Mouse (Mus musculus): ENCODE measurements around the gene Lmf1. TPM values are rescaled to one million over a fixed set of nuclear protein-coding genes. Genes with fewer than 3 reads are reported as not detected.

The Lmf1 gene
- total RNA-seq, 2 experiments from 2014 or later, result 0.53 to 3.4 TPM

DNA sequence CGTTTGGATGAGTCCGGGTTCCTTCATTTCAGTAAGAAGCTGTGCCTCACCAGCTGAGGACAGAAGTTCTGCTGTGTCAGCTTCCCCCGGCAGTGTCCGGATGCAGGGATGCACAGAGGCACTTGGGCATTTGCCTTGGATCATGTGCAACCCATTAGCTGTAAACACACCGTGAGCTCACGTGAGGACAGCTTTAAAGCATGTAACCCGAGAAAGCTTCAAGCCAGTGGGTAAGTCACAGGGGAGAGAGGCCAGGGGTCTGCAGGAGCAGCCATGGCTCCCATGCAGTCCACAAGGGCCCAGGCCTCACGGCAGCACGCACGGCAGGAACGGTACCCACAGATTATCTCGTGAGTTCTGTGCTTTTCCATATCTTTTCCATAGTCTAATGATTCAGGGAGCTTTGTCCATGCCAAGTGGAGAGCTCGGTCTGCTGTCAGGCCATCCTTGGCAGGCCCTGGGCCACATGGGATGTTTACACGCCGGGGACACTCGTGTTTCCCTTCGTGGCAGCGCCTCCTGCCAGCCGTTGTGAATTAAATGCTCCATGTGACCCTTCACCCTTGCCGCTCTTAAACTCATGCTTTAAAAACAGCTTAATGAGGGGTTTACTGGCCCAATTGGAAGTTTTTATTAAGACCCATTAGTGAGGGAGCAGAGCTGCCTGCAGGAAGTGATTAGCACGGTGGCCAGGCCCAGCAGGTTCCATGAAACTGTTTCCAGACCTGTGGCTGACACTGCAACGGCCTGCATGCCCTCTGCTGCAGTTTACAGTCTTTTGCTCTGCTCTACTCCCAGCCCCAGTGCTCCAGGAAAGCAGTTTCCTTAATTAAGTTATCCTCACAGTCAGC is 14.8 kb downstream of the Lmf1 start:
- no peak for ATAC-seq (replicated peaks; ENCODE audit: low FRiP score, poor library complexity, severe bottlenecking)

DNA sequence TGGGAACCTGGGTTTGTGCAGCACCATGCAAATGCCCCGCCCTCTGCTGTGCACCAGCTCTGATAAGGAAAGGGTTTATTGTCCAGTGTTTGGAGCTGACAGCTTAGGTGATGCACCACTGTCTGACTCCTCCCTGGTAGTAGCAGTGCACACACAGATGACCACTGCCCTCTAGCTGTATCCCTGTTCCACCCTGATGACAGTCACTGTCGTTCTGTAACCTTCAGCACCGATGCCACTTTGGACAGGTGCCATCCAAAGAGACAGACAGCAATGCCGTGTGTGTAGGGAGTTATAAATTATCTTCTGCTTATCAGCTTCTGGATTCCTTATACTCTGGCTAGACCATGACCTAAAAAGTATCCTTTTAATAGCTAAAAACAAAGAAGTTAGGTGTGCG is 16.6 kb downstream of the Lmf1 start:
- no peak for ATAC-seq (replicated peaks; ENCODE audit: low FRiP score, poor library complexity, severe bottlenecking)

DNA sequence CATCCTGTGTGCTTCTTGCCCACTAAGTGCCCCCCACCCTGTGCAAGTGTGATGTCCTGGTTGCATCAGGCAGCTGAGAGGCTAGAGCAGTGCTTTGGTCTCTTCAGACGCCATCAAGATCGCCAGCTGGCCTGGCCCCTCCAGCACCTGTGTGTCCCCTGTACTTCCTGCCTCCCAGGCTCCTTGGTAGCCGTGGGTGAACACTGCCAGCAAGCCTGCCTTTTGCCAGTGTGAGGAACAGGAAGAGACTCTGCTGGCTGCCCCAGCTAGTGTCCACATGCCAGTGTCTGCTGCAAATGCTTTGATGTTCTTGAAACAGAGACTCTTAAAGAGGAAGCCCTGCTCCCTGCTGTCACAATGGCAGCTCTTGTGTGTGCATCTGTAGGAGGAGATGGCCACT is 18.7 kb downstream of the Lmf1 start:
- ATAC-seq (replicated peaks; ENCODE audit: low FRiP score, poor library complexity, severe bottlenecking), result no peak

GRCm38 (mm10) chr17:25602366-25602765 is 23.5 kb downstream of the Lmf1 start:
- no peak for ATAC-seq (replicated peaks; ENCODE audit: low FRiP score, poor library complexity, severe bottlenecking)

- ATAC-seq (replicated peaks; ENCODE audit: low FRiP score, poor library complexity, severe bottlenecking), result no peak
These were observed 25.3 kb downstream of the Lmf1 start for GRCm38 (mm10) chr17:25604234-25604633.

DNA sequence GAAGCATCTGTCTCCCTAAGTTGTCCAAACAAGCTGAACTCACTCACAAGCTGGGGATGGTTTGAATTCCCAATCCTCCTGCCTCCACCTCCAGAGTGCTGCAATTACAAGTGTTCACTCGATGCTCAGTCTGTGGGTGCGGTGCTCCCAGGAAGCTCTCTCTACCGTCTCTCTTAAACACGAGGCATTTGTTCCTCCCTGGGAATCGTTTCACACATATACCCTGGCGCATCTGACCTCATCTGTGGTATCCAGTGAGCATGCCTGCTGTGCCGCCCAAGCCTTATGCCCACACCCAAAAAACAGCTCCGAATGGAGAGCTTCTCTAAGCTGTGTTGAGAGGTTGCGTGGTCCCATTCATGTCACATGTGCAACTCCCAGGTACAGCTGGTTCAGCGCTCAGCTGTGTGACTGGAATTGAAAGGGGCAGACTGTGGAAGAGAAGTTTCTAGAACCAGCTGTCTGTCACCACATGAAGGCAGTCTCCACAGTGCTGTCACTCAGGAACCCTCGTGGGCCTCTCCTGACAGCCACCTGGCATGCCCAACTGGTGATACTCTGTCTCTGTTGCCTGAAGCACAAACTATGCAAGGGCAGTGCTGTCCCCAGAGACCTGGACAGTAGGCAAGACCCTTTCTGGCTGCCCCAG is 29.4 kb downstream of the Lmf1 start:
- no peak for ATAC-seq (replicated peaks; ENCODE audit: low FRiP score, poor library complexity, severe bottlenecking)

GRCm38 (mm10) chr17:25608821-25609505 is 30.1 kb downstream of the Lmf1 start:
- no peak for ATAC-seq (replicated peaks; ENCODE audit: low FRiP score, poor library complexity, severe bottlenecking)

DNA sequence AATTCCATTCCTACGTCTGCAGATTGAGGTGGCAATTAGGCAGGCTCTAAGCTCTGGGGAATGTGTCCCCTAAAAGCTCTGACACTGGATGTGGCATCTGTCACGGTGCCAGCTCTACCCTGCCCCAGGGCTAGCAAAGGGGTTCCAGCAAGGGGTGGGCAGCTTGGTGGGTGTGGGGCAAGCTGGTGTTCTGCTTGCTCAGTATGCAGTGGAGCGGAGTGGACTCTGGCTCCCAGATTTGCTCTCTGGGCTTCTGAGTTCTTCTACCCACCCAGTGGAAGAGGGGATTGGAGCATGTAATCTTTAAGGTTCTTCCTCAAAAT is 30.6 kb downstream of the Lmf1 start:
- no peak for ATAC-seq (replicated peaks; ENCODE audit: low FRiP score, poor library complexity, severe bottlenecking)

GRCm38 (mm10) chr17:25610151-25610550 is 31.3 kb downstream of the Lmf1 start:
- ATAC-seq (replicated peaks; ENCODE audit: low FRiP score, poor library complexity, severe bottlenecking), result no peak

DNA sequence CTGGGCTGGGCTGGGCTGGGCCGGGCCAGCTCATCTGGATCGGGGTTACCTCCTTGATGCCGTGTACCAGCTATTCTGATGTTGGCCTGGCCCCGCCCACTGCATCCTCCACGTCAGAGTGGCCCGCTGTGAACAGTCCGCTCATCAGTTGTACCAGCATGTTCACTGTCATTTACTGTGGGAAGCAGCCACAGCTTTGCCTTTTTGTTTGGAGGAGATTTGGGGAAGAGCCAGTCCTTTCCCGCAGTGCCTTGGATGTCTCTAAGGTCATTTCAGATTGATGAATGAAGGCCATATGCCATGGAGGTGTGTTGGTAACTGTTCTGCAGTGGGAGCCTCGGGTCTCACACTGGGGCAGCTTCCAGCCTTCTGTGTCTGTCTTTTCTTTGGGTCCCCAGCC is 33.7 kb downstream of the Lmf1 start:
- no peak for ATAC-seq (replicated peaks; ENCODE audit: low FRiP score, poor library complexity, severe bottlenecking)

GRCm38 (mm10) chr17:25613323-25613722 is 34.4 kb downstream of the Lmf1 start:
- no peak for ATAC-seq (replicated peaks; ENCODE audit: low FRiP score, poor library complexity, severe bottlenecking)

GRCm38 (mm10) chr17:25614723-25615510 is 36.0 kb downstream of the Lmf1 start:
- ATAC-seq (replicated peaks; ENCODE audit: low FRiP score, poor library complexity, severe bottlenecking), result no peak

DNA sequence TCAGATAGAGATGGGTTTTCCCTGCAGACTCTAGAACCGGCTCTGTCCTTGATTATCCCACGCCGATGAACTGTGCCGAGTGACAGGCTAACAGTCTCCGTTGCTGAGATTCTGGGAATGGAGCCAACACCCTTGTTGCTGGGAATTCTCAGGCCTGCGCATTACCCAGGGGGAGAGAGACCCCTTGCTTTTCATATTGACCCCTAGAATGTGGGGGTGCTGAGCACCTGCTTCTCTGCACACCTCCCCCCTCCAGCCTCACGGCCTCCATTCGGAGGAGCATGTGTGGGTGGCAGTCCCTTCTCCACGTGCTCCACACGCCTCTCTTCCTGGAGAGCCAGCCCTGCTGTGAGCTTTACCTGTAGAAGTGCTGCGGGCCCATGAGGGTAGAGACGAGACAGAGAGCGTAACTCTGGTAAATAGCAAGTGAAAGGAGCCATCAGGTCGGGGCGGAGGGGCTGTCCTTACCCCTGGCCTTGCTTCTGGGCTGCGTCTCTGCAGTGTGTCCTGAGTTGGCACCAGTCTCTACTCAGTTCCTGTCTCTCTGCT is 39.7 kb downstream of the Lmf1 start:
- ATAC-seq (replicated peaks; ENCODE audit: low FRiP score, poor library complexity, severe bottlenecking), result no peak

GRCm38 (mm10) chr17:25623441-25623840 is 44.6 kb downstream of the Lmf1 start:
- no peak for ATAC-seq (replicated peaks; ENCODE audit: low FRiP score, poor library complexity, severe bottlenecking)

DNA sequence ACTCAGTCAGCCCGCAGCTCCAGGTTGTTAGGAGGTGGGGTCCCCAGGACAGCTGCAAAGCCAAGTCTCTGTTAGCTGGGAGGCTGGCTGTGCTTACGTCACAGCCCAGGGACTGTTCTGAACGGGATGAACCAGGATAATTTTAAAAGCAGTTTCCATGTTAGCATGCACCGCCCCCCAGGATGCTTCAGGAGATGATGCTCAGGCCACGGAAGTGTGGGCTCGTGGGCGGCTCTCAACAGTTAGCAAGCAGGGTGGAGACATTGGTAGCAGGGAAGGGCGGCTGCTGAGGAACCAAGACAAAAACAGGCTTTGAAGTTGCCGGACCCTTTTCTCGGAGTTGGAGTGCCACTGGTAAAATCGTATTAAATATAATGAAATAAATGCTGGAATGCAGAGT is 45.0 kb downstream of the Lmf1 start:
- ATAC-seq (replicated peaks; ENCODE audit: low FRiP score, poor library complexity, severe bottlenecking), result no peak

- no peak for ATAC-seq (replicated peaks; ENCODE audit: low FRiP score, poor library complexity, severe bottlenecking)
These were observed 45.7 kb downstream of the Lmf1 start for GRCm38 (mm10) chr17:25624446-25625119.

GRCm38 (mm10) chr17:25625282-25625681 is 46.4 kb downstream of the Lmf1 start:
- no peak for ATAC-seq (replicated peaks; ENCODE audit: low FRiP score, poor library complexity, severe bottlenecking)

- no peak for ATAC-seq (replicated peaks; ENCODE audit: low FRiP score, poor library complexity, severe bottlenecking)
These were observed 47.5 kb downstream of the Lmf1 start for GRCm38 (mm10) chr17:25626196-25627043.

GRCm38 (mm10) chr17:25630313-25630712 is 51.4 kb downstream of the Lmf1 start:
- ATAC-seq (replicated peaks; ENCODE audit: low FRiP score, poor library complexity, severe bottlenecking), result no peak
